Mouse (Mus musculus): ENCODE measurements around the gene Mavs.

DNA sequence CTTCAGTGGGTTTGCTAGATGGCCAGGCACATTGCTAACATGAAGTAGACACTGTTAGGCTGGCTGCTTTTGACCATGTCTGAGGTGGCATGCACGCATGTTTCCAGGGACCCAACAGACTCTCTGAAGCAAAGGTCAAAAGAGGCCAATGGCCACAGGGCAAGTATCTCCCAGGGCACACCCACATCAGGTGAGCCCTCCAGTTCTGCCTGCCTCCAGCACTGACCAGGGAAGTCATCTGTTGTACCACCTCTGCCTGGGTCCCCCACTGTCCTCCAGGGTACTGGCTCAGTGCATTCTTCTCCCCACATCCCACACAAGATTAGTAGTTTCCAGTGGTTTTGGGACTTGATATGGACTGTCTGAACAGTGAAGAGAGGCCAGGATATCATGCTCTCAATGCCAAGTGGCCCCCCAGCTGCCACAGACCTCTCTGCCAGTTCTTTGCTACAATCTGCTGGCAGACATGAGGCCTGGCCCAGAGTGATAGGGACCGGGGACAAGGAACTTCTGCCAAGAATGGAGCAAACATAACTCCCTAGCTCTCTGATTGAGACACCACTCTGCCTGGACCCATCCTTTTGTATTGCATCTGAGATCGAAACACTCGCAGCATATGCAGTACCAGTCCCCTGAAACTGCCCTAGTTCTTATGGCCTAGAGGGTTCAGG is 24.6 kb upstream of the Mavs start:
- TF ChIP-seq POLR2A (IDR thresholded peaks at IDR 0.05; ENCODE audit: borderline replicate concordance, low read depth, low read length), result no peak
- TF ChIP-seq CTCF (IDR thresholded peaks at IDR 0.05; ENCODE audit: low read depth, low read length), result no peak
